Comparison of ENCODE assay signal across 8 mouse cellular contexts in genomic region chr15:6707551-6707935, GRCm38 (mm10). TPM values are rescaled to one million over a fixed set of nuclear protein-coding genes. Genes with fewer than 3 reads are reported as not detected.
DNase-seq lines count a peak whose midpoint lies in the region; ATAC-seq lines count a peak whose summit lies in the region.

No protein-coding gene starts in this region.

- 0 out of 2 replicates have a peak, but pooled peaks cover 3% of the 10 kb centered on the region for H3K4me1 ChIP-seq in hindbrain, embryonic 11.5 days (replicated peaks; ENCODE audit: control insufficient read depth, insufficient read depth, low read length)

- DNase-seq in NIH3T3 (ENCODE audit: low read depth) = peak; percentile 82
- DNase-seq in cerebellum, adult 9-11 months = peak; percentile 78
- peak; percentile 83 for DNase-seq in hindbrain, embryonic 11.5 days (ENCODE audit: low spot score)
- DNase-seq in layer of hippocampus, postnatal 25 days (ENCODE audit: extremely low spot score in 1 of 2, low spot score in 1 of 2) = peak; percentile 42 to 47
- peak; percentile 69 for DNase-seq in lung, postnatal 36 days
- DNase-seq in retina, postnatal 1 day = peak; percentile 87
- peak; percentile 42 to 80 for DNase-seq in urinary bladder, adult 18-20 months (ENCODE audit: low spot score in 2 of 2)

- H3K36me3 ChIP-seq in hindbrain, embryonic 11.5 days (ENCODE audit: control insufficient read depth, insufficient read depth, low read length) = no peaks in the 10 kb centered on the region

- H3K27me3 ChIP-seq in hindbrain, embryonic 11.5 days (ENCODE audit: control insufficient read depth, insufficient read depth, low read length) = no peaks in the 10 kb centered on the region

- peak overlapping the region; percentile 65 for H3K4me2 ChIP-seq in hindbrain, embryonic 11.5 days (replicated peaks; ENCODE audit: low read depth, low read length)

- H3K9me3 ChIP-seq in hindbrain, embryonic 11.5 days (ENCODE audit: control insufficient read depth, low read length) = no peaks in the 10 kb centered on the region

- peak overlapping the region; percentile 93 for H3K27ac ChIP-seq in hindbrain, embryonic 11.5 days (ENCODE audit: low read depth, low read length)

- peak; percentile 44 for ATAC-seq in frontal cortex, adult (ENCODE audit: low TSS enrichment)
- ATAC-seq in hindbrain, embryonic 11.5 days (ENCODE audit: low FRiP score) = peak; percentile 78

- H3K4me3 ChIP-seq in hindbrain, embryonic 11.5 days (ENCODE audit: low read depth, low read length) = peak overlapping the region; percentile 92

- H3K9ac ChIP-seq in hindbrain, embryonic 11.5 days (ENCODE audit: low read depth, low read length) = peak overlapping the region; percentile 91

- under 1% methylated on average over 43 of the region's 43 CpGs for WGBS in hindbrain, embryonic 11.5 days

RNA-seq across cellular contexts. Expression of gene Rictor, which starts 0.6 kb away (rescaled TPM):
- 51.7 and 57.6 TPM in 2 replicates for polyA plus RNA-seq in hindbrain, embryonic 11.5 days (2014; fragmentation: Nextera tagmentation; extraction: Ambion mirVana)
- total RNA-seq in layer of hippocampus, postnatal 25 days (2021) = 10 to 100 TPM; 43.1 to 43.9 TPM

Comparison
In these comparisons a context has a peak if more than half of its experiments do, and no peak if none do; other contexts are left out.
1. Peak in every context shown above with its lines: DNase-seq, ATAC-seq, H3K4me3 ChIP-seq and H3K27ac ChIP-seq.